Mouse (Mus musculus) stomach, embryonic 15.5 days (tissue): ENCODE measurements at regions not wholly inside any gene's neighbourhood (a gene's known extent, or its start where the extent isn't known, plus 50 kb on each side); places are given as distances from the start of the nearest gene placed in this dataset.

Experiments used
- ATAC-seq: fragments of 200-750 bp; cut with Nextera tagmentation; 2 replicates; pipeline ENCODE4 v1.8.0; 2017; ENCODE audit warnings: low read depth, moderate number of reproducible peaks, moderate TSS enrichment; ENCODE audit not compliant: insufficient read depth, low FRiP score
- H3K27ac ChIP-seq: fragments of 300-500 bp; sonication (generic); 2 replicates; pipeline ENCODE4 v1.5.1; 2015; ENCODE audit warnings: mild to moderate bottlenecking, inconsistent platforms
- H3K27me3 ChIP-seq: fragments of 300-500 bp; sonication (generic); replicated peaks from 2 replicates; pipeline ENCODE4 v1.6.1; 2015; ENCODE audit warnings: inconsistent platforms
- H3K36me3 ChIP-seq: fragments of 300-500 bp; sonication (generic); 2 replicates; pipeline ENCODE4 v1.6.1; 2015; ENCODE audit warnings: inconsistent platforms
- H3K4me1 ChIP-seq: fragments of 300-500 bp; sonication (generic); 2 replicates; pipeline ENCODE4 v1.6.1; 2015; ENCODE audit warnings: inconsistent platforms
- H3K4me2 ChIP-seq: fragments of 300-500 bp; sonication (generic); 2 replicates; pipeline ENCODE4 v1.6.1; 2015; ENCODE audit warnings: mild to moderate bottlenecking, inconsistent platforms
- H3K4me3 ChIP-seq: fragments of 300-500 bp; sonication (generic); replicated peaks from 2 replicates; pipeline ENCODE4 v1.5.1; 2015; ENCODE audit warnings: inconsistent platforms
- H3K9ac ChIP-seq: fragments of 300-500 bp; sonication (generic); 2 replicates; pipeline ENCODE4 v1.6.1; 2015; ENCODE audit warnings: inconsistent platforms
- H3K9me3 ChIP-seq: fragments of 300-500 bp; sonication (generic); 2 replicates; pipeline ENCODE4 v1.6.1; 2016; ENCODE audit warnings: inconsistent platforms
- WGBS: fragments of 180-500 bp; shearing (Covaris S2); methylation state at CpG from one replicate; pipeline ENCODE4 v1.1.7; 2015; 5-methylcytosine and 5-hydroxymethylcytosine counted together

DNA sequence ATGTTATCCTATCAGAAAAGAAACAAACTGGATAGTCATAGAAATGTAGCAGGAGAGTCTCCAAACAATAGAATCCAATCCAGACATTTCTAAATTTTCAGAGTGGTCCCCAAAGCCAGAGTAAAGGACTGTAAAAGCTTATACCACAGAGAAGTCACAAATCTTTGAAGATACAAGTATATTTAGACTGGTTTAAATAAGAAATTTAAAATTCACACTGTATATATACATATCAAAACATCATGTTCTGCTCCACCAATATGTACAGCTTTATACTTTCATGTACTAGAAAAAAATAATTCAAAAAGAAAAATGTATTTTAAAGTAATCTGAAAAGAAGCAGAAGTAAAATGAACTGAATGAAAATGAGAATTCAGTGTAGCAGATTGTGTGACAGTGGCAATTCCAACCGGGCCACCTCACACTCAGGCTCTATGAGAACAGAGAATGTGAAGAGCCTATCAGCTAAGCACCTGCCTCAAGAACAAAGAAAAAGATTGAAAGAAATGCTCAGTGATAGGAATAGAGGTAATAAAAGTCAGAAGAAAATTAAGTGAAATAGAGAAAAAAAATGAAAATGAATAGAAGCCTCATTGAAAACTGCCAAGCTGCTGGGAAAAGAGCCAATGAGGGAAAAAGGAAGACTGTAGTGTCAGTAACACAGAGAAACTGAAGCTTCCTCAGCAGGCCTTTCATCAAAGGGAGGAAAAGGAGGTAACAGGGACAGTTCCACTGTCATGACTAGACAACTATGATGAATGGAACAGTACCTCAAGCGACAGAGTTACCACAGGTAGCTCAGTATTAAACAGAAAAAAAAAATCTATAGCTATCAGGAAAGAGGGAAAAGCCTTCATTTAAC is 209.5 kb downstream of the Cst10 start:
- no peak overlapping the region for H3K4me2 ChIP-seq
- no peaks in the 10 kb centered on the region for H3K9me3 ChIP-seq
- no peaks in the 10 kb centered on the region for H3K27me3 ChIP-seq
- H3K9ac ChIP-seq = no peak overlapping the region
- no peaks in the 10 kb centered on the region for H3K36me3 ChIP-seq
- H3K4me1 ChIP-seq = no peaks in the 10 kb centered on the region
- no peak for ATAC-seq
- WGBS = 68% methylated on average over 2 of the region's 2 CpGs
- no peak overlapping the region for H3K27ac ChIP-seq
- no peak overlapping the region for H3K4me3 ChIP-seq

DNA sequence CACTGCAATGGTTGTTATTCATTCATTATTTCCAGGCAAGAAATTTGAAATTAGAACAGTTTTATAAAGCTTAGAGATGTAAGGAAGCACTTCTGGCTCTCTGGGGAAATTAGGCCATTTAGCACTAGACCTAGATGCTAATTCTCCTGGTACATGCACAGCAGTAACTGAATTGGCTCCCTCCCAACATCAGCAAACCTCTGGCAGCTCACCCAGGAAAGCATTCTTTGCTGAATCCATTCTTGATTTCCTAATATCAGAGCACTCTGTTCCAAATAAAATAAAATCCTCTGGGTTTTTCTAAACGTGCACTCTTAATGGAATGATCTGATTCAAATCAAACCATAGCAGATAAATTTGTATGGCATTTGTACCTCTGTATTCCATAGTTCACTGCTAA is 203.4 kb upstream of the Syndig1 start:
- Histone ChIP-seq H3K27me3 (no peaks in the 10 kb centered on the region), H3K4me2 (no peak overlapping the region), H3K4me1 (no peaks in the 10 kb centered on the region), H3K4me3 (no peak overlapping the region), H3K36me3 (no peaks in the 10 kb centered on the region), H3K9me3 (no peaks in the 10 kb centered on the region), H3K9ac (no peak overlapping the region), H3K27ac (no peak overlapping the region)
- 41% methylated on average over 1 of the region's 1 CpGs for WGBS
- no peak for ATAC-seq

DNA sequence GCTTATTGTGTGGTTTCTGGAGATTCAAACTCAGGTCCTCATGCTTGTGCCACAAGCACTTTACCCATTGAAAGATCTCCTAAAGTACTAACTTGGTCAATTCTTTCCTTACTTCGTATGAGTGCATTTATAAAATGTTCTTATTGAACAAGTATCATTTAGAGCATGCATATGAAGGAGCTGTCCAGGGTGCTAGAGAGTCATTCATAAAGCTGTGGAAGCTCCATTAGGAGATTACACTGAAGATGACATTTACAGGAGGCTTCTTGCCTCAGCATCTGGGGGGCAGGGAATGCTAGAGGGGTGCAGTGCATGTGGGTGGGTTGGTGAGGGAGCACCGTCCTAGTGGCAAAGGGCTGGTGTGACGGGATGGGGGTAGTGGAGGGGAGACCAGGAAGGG is 187.8 kb upstream of the Syndig1 start:
- H3K9me3 ChIP-seq = no peaks in the 10 kb centered on the region
- no peak overlapping the region for H3K4me3 ChIP-seq
- H3K27me3 ChIP-seq = no peaks in the 10 kb centered on the region
- no peak overlapping the region for H3K4me2 ChIP-seq
- no peaks in the 10 kb centered on the region for H3K36me3 ChIP-seq
- no peak overlapping the region for H3K9ac ChIP-seq
- H3K4me1 ChIP-seq = no peaks in the 10 kb centered on the region
- no peak overlapping the region for H3K27ac ChIP-seq
- 78% methylated on average over 3 of the region's 3 CpGs for WGBS
- ATAC-seq = 0 out of 2 replicates have a peak, but pooled peaks have one; percentile 47

DNA sequence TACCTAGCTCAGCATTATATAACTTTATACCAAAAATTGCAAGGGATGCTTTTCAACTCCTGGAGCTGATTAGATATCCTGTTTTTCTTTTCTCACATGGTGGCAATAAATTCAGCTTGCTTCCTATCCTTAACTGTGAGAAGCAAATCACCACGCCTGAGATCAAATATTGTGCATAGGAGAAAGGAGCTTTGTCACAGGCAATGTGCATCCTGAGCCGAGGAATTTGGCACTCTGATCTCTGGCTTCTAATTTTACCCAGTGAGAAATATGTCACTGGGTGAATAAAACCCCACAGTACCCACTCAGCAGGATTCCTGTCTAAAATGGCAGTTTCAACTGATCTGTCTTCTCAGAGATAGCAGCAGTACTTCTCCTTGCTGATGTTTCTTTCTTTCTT is 177.2 kb upstream of the Syndig1 start:
- WGBS = 54% methylated on average over 2 of the region's 2 CpGs
- no peak for ATAC-seq
- no peaks in the 10 kb centered on the region for H3K36me3 ChIP-seq
- H3K9me3 ChIP-seq = no peaks in the 10 kb centered on the region
- no peaks in the 10 kb centered on the region for H3K27me3 ChIP-seq
- H3K4me1 ChIP-seq = no peaks in the 10 kb centered on the region
- H3K27ac ChIP-seq = no peak overlapping the region
- no peak overlapping the region for H3K9ac ChIP-seq
- no peak overlapping the region for H3K4me2 ChIP-seq
- H3K4me3 ChIP-seq = no peak overlapping the region

DNA sequence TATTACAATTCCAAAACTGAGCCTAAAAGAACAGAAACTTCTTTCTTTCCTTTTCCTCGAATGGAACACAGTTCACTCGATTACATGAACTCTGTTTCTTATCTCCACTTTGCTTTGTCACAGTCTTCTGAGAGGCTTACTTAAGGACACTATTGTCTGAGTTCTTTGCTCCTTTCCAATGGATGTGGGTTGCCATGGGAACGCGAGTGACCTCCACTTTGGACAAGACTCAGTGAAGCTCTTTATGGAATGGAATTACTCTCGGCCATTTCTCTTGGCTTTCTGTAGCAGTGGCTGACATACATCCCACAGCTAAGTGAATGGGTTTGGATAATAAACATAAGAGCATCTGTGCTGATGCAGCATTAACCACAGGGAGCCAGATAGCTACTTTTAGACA is 167.9 kb upstream of the Syndig1 start:
- ATAC-seq = no peak
- no peak overlapping the region for H3K27ac ChIP-seq
- H3K27me3 ChIP-seq = no peaks in the 10 kb centered on the region
- no peak overlapping the region for H3K4me2 ChIP-seq
- no peaks in the 10 kb centered on the region for H3K9me3 ChIP-seq
- no peaks in the 10 kb centered on the region for H3K4me1 ChIP-seq
- H3K36me3 ChIP-seq = no peaks in the 10 kb centered on the region
- H3K9ac ChIP-seq = no peak overlapping the region
- WGBS = 68% methylated on average over 5 of the region's 5 CpGs
- no peak overlapping the region for H3K4me3 ChIP-seq

DNA sequence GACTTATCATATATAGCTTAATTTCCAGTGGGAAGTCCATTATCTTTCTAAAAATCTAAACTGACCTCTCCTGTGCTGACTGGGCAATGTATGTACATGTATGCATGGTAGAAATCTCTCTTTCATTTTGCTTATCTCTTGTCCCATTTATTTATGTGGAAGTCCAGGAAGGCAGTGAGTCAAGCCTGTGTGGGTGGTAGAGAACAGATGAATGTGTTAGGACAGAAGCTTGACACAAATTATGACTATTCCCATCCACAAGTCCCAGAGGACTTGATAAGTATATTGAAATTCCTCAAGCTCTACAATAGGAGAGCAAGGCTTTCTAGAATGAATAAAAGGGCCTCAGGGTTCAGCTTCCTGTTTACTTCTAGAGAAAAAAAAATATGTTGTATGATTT is 164.6 kb upstream of the Syndig1 start:
- H3K4me1 ChIP-seq = no peaks in the 10 kb centered on the region
- no peaks in the 10 kb centered on the region for H3K27me3 ChIP-seq
- H3K27ac ChIP-seq = no peak overlapping the region
- H3K4me3 ChIP-seq = no peak overlapping the region
- no peaks in the 10 kb centered on the region for H3K9me3 ChIP-seq
- ATAC-seq = no peak
- H3K4me2 ChIP-seq = no peak overlapping the region
- no peak overlapping the region for H3K9ac ChIP-seq
- H3K36me3 ChIP-seq = no peaks in the 10 kb centered on the region

DNA sequence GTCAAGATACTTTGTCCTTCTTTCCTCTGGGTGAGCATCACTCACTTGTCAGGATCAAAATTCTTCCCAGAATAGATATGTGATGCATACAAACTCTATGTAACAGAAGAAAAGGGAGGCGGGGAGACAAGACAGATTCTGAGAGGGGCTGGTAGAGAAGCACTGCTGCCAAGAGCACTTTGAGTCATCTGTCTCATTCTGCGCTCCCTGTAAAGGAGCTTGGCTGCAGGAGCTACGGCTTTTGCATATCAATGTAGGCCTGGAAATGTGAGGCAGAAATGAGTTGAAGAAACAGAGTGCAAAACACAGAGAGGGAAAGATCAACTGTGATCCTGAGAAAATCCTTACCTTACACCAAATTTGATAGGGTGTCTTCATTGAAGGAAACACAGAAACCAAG is 162.6 kb upstream of the Syndig1 start:
- Histone ChIP-seq H3K27ac (no peak overlapping the region), H3K36me3 (no peaks in the 10 kb centered on the region), H3K4me1 (no peaks in the 10 kb centered on the region), H3K9ac (no peak overlapping the region), H3K27me3 (no peaks in the 10 kb centered on the region), H3K9me3 (no peaks in the 10 kb centered on the region), H3K4me2 (no peak overlapping the region), H3K4me3 (no peak overlapping the region)
- 63% methylated on average over 3 of the region's 3 CpGs for WGBS
- no peak for ATAC-seq

DNA sequence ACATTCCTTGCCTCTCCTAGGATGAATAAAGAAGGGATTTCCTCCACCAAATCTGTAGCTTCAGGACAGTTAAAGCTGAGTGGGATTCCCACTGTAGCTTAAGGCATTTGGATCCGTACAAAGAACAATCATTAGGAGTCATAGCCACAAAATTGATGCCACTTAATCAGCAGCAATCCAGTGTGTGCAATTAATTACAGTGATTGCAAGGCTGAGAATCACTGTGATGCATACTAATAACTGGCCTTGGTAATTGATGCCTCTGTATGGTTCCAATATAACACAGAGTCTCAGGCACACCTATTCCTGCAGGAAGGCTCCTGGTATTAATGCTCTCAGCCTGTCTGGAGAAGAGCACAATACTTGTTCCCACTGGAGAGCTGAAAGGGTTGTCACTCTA is 157.1 kb upstream of the Syndig1 start:
- ATAC-seq = no peak
- H3K4me2 ChIP-seq = no peak overlapping the region
- no peak overlapping the region for H3K9ac ChIP-seq
- 53% methylated on average over 1 of the region's 1 CpGs for WGBS
- no peaks in the 10 kb centered on the region for H3K9me3 ChIP-seq
- no peak overlapping the region for H3K4me3 ChIP-seq
- H3K27me3 ChIP-seq = no peaks in the 10 kb centered on the region
- no peak overlapping the region for H3K27ac ChIP-seq
- no peaks in the 10 kb centered on the region for H3K4me1 ChIP-seq
- H3K36me3 ChIP-seq = no peaks in the 10 kb centered on the region

DNA sequence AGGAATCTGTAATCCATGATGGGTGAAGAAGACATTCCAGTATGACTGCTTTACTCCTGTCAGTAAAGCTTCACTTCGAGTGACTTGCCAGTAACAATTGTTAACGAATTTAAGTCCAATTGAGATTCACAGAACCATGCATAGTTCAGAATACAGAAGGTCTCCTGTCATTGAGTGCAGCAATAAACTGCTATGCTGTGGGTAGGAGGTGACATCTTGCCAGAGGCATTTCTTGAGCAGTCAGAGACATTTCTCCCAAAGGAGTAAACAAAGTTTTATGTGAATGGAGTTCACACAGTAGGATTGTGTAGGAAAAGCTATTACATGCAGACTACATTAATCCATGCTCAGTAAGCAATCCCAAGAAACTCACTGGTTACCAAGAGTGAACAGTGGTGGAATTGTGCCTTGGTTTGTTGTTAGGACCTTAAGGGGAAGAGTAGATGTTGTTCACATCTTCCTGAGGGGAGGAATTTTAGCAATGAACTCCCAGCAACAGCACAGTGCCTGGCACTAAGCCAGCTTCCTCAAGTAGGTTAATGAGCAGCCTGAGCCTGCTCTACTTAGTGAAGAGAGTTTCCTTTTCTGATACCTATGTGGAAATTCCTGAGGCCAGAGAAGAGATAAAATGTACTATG is 149.1 kb upstream of the Syndig1 start:
- no peak for ATAC-seq
- H3K36me3 ChIP-seq = no peaks in the 10 kb centered on the region
- no peak overlapping the region for H3K27ac ChIP-seq
- H3K9me3 ChIP-seq = no peaks in the 10 kb centered on the region
- H3K4me1 ChIP-seq = no peaks in the 10 kb centered on the region
- no peak overlapping the region for H3K4me3 ChIP-seq
- H3K9ac ChIP-seq = no peak overlapping the region
- 73% methylated on average over 2 of the region's 2 CpGs for WGBS
- H3K4me2 ChIP-seq = no peak overlapping the region
- H3K27me3 ChIP-seq = no peaks in the 10 kb centered on the region

DNA sequence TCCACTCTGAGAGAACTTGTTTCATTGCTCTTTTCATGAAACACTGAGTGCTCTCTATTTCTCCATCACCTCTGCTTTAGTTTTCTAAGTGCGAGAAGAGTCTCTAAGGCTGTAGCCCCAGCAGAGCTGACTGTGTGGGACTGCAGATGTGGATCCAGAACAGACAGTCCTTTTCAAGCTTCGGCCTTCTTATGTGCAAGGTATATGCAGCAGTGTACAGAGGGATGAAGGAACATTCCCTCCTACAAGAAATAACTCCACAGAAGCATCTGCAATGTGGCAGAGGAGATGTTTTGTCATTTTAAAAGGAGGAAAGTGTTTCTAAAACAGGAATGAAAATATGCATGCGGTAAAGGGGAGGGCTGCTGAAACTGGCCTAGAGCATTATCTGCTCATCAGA is 106.7 kb upstream of the Syndig1 start:
- no peaks in the 10 kb centered on the region for H3K36me3 ChIP-seq
- H3K27ac ChIP-seq = no peak overlapping the region
- no peaks in the 10 kb centered on the region for H3K9me3 ChIP-seq
- H3K9ac ChIP-seq = no peak overlapping the region
- no peak for ATAC-seq
- H3K4me3 ChIP-seq = no peak overlapping the region
- 71% methylated on average over 3 of the region's 3 CpGs for WGBS
- H3K4me2 ChIP-seq = no peak overlapping the region
- no peaks in the 10 kb centered on the region for H3K27me3 ChIP-seq
- H3K4me1 ChIP-seq = no peaks in the 10 kb centered on the region

DNA sequence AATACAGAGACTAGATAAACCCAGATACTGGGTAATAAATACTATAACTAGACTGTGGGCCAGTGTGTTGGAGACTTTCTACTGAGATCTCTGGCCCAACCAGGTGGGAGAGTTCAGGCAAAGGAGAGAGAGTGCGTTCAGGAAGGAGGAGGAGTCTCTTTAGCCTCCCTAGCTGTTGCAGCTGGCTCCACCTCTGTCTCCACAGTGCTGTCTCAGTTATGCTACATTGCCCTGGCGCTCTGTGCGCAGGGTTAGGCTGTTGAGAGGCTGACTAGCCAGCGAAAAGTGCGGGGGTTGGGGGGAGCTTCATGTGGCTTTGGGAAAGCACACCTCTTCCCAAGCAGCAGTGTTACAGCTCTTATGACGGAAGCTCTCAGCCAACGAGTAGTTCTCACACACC is 104.7 kb upstream of the Syndig1 start:
- Histone ChIP-seq H3K9me3 (no peaks in the 10 kb centered on the region), H3K27ac (no peak overlapping the region), H3K27me3 (no peaks in the 10 kb centered on the region), H3K9ac (no peak overlapping the region), H3K36me3 (no peaks in the 10 kb centered on the region), H3K4me1 (no peaks in the 10 kb centered on the region), H3K4me3 (no peak overlapping the region), H3K4me2 (no peak overlapping the region)
- no peak for ATAC-seq
- WGBS = 20% methylated on average over 7 of the region's 7 CpGs

DNA sequence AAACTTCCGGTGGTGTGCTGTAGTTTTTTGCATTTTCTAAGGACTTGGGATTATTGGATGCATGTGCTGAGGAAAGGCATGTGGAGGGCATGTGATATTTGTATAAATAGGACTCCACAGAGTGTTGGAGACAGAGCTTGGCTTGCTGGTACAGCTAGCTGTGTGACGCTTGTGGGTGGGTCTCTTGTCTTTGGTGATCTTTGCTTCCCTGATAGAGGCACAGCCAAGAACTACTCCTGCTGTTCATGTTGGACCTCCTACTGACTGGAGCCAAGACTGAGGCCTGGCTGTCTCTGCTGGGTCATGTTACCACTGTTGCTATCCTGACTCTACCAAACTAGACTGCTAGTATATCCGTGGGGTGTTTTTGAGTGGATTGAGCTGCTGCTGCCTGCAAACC is 103.1 kb upstream of the Syndig1 start:
- no peak overlapping the region for H3K4me3 ChIP-seq
- WGBS = 69% methylated on average over 3 of the region's 3 CpGs
- H3K4me1 ChIP-seq = no peaks in the 10 kb centered on the region
- H3K9me3 ChIP-seq = no peaks in the 10 kb centered on the region
- no peak overlapping the region for H3K27ac ChIP-seq
- no peaks in the 10 kb centered on the region for H3K27me3 ChIP-seq
- no peak overlapping the region for H3K4me2 ChIP-seq
- no peaks in the 10 kb centered on the region for H3K36me3 ChIP-seq
- no peak overlapping the region for H3K9ac ChIP-seq
- ATAC-seq = no peak
